Mouse (Mus musculus): ENCODE data around the gene Wdr92.

GRCm38 (mm10) chr11:17199170-17199569 is 17.3 kb downstream of the Wdr92 start:
- TF ChIP-seq CTCF (IDR thresholded peaks at IDR 0.05; ENCODE audit: control insufficient read depth, insufficient read depth, insufficient replicate concordance, low read depth, low read length) = no peak
- no peak for TF ChIP-seq POLR2A (IDR thresholded peaks at IDR 0.05; ENCODE audit: control insufficient read depth, low read depth, low read length)

Measured in testis, adult 2 months (tissue).